Mouse (Mus musculus) naive thymus-derived CD4-positive, alpha-beta T cell, adult 2 months (primary cell): ENCODE data around the gene Oit3.
"Not testable (repeated sequence)": the region's sequence is repeated elsewhere in the genome, so short reads cannot be mapped to it uniquely, and the experiment has no call there.

Experiments
- DNase-seq: peaks from one replicate; pipeline ENCODE4 v3.0.0-alpha.2; 2011; ENCODE audit warnings: low read depth

Oit3 gene

DNA sequence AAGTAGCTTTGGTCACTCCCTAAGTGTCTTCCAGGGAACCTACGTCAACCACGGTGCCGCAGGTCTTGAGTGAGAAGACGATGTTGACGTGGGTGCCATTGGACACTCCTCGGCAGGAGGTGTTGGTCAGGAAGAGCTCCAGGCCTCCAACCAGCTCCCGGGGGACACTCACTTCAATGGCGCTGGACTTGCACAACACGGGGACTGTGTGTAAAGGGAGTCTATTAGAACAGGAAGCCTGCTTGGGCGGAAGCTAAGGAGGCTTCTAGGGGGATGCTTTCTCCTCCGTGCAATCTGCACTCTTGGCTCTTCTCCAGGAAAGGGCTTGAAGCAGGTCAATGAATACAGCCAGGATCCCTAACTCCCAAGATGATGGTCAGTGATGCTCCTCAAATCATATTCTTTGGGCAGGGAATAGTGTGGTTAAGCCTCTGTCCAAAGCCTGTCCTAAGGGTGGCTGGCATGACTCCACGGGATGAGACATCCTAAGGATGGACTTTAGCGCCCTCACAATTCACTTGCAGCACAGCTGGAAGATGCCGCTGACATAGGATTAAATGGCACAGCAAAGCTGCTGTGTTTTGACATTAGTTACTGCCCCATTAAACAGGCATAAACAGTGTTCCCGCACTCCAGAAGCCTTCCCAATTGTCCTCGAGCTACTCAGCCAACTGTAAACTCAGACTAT, 12.0 kb downstream of the Oit3 start:
- no peak for DNase-seq

DNA sequence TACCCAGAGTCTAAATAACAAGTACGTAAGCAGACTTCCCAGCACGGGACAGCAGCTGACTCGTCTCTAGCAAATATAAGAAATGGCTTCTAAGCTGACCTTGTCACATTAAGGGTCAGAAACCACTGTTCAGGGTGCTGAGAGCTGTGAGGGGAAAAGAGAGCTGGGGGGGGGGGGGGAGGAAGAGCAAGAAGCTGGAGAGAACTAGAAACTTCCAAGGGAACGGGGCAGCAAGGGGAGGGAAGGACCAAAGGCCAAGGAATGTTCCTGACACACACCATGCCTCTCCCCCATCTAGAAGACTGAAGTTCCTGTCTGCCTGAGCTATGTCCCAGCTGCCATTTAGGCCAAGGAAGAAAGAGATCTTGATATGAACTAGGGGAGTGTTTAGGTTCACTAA, 15.2 kb downstream of the Oit3 start:
- DNase-seq: no peak

DNA sequence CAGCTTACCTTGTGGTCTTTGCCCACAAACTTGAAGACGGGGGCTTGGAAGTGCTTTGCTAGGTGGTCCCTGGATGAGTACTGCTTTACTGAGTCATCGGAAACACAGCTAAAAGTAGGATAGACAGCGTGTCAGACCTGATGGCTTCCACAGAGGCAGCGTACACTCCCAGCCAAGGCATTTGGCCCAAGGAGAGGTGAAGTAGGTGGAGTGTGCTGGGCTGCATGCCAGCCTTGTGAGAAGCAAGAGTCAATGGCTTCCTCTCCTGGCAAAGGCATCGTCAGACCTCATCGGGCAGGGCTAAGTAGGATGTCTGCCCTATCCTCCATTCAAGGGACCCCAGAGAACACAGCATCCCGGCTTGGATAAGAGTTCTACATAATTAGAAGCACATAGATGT, 16.2 kb downstream of the Oit3 start:
- no peak for DNase-seq

DNA sequence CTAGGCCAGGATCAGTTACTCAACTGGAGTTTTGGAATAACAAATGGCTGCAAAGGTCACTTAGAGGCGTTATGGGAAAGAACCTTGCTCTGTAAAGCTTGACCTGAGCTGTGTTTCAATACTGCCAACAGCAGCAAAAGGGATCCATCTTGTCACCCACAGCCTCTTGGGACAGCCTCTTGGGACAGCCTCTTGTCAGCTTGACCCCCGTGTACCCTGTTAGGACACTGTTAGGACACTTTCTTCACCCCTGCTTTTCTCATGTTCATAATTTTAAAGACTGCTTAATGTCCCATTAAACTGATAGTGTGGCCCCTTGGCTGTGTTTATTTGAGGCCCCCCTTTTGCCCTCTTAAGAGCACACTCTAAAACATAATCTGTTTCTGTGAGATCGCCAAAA, 17.1 kb downstream of the Oit3 start:
- no peak for DNase-seq

DNA sequence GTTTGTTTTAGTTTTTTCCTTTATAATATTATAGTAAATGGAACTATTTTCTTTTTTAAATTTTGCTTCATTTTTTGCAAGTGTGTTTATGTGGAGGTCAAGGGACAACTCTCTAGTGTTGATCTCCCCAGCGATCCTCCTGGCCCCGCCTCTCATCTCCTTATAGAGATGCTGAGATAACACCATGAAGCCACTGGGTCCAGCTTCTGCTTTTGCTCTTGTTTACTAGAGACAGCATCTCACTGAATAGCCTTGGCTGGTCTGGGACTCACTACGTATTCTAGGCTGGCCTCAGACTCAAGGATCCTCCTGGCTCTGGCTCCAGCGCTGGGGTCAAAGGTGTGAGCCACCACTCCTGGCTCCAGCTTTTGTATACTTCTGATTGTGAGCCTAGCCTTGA, 22.1 kb downstream of the Oit3 start:
- DNase-seq: no peak

DNA sequence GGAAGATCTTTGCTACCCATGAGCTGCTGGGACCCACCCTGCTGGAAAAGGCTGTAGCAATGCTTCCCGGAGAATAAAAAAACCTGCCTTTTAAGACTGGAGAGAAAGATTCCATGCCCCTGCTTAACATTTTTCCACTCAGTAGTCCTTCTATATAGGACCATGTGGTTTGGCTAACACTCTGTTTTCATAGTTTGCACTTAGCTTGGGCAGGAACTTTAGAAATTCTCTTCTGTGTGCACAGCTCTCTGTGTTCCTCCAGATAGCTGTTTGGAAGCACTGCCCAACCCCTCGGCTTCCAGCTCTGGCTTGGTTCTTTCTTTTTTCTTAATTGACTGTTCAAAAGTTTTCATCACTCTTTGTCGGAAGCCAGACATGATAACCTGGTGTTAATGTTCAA, 25.0 kb downstream of the Oit3 start:
- no peak for DNase-seq

DNA sequence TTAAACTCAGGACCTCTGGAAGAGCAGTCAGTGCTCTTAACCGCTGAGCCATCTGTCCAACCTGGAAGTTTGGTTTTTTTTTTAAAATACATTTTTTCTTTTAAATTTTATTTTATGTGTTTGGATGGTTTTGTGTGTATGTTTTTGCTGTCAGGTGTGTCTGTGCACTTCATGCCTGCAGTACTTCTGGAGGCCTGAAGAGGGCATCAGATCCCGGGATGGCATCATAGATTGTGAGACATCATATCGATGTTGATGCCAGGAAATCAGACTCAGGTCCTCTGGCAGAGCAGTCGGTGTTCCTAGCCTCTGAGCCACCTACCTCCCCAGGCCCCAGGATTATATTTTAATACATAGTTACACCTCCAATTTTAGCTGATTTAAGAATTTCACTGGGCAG, 27.9 kb downstream of the Oit3 start:
- DNase-seq: no peak

DNA sequence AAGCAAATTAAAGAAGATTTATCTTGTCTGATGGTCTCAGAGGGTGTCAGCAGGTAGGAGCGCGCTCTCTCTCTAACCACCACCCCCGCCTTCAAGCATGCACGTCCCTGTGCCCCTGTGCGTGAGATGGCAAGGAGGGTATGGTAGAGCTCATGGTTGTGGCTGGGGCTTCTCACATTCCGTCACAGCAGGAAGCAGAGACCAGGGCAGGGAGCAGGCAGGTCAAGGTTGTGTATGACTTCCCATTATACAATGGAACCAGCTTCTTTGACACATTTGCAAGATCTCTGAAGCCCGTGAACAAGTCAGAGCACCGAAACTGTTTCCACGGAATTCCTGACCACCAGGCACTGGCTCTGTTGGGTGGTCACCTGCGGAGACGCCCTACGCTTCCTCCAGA, 31.3 kb downstream of the Oit3 start:
- DNase-seq: no peak

DNA sequence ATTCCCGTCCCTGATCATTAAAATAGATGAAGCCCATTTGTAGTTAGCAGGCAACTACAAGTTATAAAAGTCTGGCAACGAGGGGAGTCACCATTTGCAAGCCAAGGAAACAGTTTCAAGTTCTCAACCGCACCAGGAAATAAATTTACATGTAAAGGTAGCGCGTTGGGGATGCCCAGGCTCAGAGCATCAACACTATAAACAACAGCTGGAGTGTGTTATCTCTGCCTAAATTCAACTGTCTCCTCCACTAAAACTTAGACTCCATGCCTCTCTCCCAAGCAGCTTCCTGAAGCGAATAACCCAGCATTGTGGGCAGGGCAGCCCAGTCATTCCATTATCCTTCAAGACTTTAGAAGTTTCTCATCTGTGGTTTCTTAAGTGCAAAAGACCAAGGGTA, 33.1 kb downstream of the Oit3 start:
- no peak for DNase-seq

DNA sequence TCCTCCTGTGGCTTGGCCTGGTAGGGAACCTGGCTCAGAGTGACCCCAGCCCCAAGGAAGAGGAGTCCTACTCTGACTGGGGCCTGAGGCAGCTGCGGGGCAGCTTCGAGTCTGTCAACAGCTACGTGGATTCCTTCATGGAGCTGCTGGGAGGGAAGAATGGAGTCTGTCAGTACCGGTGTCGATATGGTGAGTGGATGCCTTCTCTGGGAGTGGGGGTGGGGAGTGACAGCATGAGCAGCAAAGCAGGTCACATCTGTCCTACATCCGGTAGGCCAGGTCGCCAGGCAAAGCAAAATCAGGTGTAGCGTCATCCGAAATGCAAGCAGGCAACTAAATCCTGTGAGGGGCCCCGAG, 37.8 kb downstream of the Oit3 start:
- DNase-seq: no peak

DNA sequence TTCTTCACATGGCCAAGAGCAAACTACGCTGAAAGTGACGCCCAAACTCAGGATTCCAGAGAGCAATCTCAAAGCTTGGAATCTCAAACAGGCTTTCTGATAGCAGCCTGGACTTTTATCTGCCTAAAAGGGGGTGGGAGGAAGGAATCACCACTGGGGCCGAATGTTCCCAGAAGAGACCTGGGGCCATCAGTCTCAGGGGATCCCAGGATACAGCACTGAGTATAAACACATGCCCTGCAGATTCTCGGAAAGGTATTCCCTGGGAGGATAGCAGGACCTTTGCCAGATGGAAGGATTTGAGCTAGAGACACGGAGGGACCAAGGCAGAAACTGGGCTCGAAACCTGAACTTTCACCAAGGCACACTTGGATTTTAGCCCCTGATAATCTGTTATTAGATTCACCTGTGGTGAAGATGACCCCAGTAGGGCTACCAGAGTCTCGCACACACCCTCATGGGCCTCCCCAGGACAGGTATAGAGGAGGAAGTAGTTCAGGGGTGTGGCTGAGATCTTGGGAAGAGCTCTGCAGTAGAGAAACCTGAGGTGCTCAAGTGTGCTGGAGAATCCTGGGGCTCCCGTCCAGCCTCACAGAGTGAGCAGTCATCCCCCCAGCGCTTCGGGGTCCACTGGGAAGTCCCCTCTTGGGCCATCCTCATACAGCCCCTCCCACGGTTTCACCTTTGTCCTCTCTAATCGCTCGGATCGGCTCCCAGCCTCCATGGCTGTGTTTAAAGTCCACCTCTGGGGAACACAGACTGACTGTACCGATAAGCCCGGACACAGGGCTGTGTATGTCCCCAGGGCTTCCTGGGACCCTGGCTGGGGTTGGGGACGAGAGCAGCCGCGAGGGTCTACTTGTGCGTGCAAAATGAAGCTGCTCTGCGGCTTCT, 38.4 kb downstream of the Oit3 start, which contains the start of gene Pla2g12b:
Gene Pla2g12b (plus strand): TSS at position 762 of the 894 bp plus-strand sequence.
- no peak for DNase-seq

DNA sequence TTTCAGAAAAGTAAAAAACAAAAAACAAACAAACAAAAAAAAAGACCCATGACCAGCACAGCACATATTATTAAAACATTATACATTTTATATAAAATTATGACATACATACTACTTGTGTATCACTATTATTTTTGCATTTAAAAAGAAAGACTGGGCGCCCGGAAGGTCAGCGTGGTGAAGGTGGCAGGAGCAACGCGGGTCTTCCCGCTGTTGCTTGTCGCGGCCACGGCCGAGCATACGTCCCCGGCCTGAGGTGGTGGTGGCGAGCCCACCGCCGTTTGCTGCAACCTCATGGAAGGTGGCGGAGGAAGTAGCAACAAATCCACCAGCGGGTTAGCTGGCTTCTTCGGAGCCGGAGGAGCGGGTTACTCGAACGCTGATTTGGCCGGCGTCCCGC, 46.1 kb downstream of the Oit3 start, which contains the start of gene Gm10273:
Gene Gm10273 (plus strand): TSS at position 172 of the 400 bp plus-strand sequence.
- DNase-seq: not testable (repeated sequence)

DNA sequence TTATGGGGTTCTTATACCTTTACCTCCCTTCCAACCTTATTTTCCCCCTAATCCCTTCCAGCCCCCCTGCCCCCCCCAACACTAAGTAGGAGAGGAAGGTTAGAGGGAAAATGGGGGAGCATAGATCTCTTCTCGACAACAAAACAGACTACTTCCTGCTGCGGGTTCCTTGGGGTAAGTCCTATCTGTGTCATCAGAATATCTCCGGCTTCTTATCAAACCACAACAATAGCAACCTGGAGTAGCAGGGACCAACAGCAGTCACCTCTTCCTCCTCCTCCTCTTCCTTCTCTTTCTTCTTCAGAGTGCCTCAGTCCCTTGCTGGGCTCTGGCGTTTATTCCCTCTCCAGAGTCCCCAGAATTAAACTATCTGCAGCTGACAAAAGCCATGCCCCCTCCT, 49.7 kb downstream of the Oit3 start:
- DNase-seq: peak; percentile 66

DNA sequence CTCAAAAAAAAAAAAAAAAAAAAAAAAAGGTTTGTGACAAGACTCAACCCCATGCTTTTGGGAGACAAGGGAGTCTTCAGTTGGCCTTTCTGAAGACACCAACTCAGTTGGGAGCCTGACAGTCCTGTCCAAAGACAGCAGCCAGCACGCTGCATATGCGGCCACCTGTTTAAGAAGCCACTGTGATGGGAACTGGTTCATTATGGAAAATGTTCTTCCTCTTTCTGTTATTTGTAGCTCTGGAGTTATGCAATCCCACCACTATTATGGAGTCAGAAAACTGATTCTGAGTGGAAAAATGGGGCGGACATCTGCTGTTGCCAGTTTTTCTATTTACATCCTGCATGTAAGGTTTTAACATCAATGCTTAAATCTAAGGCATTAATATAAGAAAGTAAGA, 51.9 kb downstream of the Oit3 start:
- no peak for DNase-seq

DNA sequence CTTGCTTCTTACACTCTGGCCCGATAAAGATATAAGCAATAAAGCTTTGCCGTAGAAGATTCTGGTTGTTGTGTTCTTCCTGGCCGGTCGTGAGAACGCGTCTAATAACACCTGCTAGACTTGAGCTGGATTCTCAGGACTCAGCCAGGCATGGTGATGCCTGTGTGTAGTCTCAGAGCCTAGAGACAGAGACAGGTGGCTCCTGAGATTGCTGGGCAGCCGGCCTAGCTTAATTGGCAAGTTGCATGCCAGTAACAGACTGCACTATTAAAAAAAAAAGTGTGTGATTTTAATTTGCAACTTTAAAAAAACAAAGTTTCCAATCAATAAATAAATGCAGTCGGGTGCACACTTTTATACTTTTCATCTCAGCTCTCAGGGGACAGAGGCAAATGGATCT, 54.6 kb downstream of the Oit3 start:
- DNase-seq: no peak

DNA sequence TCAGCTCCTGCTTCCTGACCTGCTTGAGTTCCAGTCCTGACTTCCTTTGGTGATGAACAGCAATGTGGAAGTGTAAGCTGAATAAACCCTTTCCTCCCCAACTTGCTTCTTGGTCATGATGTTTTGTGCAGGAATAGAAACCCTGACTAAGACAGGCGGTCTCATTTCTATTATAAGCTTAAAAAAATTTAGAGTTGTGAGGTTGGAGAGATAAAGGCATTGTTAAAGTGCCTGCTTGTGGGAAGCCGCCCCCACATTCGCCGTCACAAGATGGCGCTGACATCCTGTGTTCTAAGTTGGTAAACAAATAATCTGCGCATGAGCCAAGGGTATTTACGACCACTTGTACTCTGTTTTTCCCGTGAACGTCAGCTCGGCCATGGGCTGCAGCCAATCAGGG, 60.0 kb downstream of the Oit3 start:
- peak; percentile 35 for DNase-seq

DNA sequence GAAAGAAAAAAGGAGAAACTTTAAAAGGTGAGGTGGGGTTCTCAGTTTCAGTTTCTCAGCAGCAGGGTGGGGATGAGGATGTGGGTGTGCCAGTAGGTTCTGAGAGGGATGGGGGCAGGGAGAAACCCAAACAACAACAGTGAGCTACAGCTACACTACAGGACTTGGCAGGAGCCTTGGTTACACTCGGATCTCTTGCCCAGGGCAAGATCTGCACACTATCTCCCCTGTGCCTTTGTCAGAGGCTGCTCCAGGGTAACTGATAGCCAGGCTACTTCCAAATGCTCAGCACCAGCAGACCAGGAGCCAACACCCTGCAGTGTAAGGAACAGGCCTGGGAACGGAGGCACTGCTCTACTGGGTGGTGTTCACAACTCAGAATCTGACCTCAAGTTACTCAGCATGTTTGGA, 61.2 kb downstream of the Oit3 start:
- DNase-seq: peak; percentile 73

DNA sequence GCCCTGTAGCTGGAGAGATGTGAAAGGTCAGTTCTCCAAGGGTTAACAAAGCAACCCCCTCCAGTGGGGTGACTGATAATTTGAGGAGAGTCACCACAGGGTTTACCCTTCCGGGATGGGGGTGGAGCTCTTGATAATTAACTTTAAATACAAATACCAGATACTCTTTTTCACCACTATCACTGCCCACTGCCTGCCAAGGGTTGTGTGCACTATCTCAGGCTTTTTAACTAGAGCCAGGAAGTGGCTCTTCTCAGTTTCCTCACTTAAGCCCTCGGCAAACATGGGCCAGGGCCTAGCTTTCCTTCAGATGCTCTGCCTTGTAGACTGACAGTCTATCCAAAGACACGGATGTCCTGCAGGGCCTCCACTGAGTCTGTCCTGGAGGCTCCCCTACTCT, 61.7 kb downstream of the Oit3 start:
- DNase-seq: peak; percentile 72

DNA sequence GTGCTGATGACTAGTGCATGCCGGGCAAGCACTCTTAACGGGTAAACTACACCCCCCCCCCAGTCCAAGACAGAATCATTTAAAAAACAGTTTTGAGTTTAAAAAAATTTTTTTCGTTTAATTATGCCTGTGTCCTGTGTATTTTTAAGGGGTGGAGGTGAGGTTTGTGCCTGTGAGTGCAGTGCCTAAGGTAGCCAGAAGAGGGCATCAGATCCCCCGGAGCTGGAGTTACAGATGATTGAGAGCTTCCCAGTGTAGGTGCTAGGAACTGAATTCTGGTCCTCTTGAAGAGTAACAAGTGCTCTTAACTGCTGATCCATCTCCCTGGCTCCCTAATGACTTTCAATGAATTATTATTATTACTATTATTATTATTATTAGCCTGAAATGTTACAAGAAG, 62.9 kb downstream of the Oit3 start:
- peak; percentile 26 for DNase-seq

DNA sequence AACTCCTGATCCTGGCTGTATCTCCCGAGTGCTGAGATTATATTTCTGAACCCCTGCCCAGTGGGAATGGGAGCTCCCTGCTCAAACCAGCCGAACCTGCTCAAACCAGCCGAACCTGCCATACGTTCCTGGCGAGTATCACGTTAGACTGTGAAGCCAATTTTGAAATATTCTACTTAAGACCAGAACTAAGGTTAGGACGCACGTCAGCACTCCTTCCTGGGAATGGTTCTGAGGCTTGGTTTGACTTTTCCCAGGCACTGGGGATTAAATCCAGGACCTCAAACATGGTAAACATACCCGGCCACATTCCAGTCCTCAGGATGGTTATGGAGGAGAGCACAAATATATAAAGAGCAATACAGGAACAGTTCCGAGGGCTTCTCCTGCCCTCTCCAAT, 63.7 kb downstream of the Oit3 start:
- no peak for DNase-seq
